Mouse (Mus musculus): ENCODE measurements around the gene Csmd2. TPM values are rescaled to one million over a fixed set of nuclear protein-coding genes. Genes with fewer than 3 reads are reported as not detected.

Csmd2 gene
- polyA plus RNA-seq, 1 experiment from 2014 or later, result not detected

GRCm38 (mm10) chr4:128442791-128443190 is 455.1 kb downstream of the Csmd2 start:
- DNase-seq, result no peak
- Histone ChIP-seq H3K9me3 (ENCODE audit: low read length) (no peaks in the 10 kb centered on the region), H3K4me1 (ENCODE audit: insufficient read depth) (no peaks in the 10 kb centered on the region), H3K9ac (replicated peaks) (no peak overlapping the region), H3K4me2 (ENCODE audit: low read depth, low read length) (no peak overlapping the region), H3K36me3 (replicated peaks; ENCODE audit: insufficient read depth, low read length) (no peaks in the 10 kb centered on the region), H3K4me3 (ENCODE audit: low read depth, low read length) (no peak overlapping the region), H3K27ac (ENCODE audit: low read depth) (no peak overlapping the region), H3K27me3 (ENCODE audit: insufficient read depth, low read length) (no peaks in the 10 kb centered on the region)
- WGBS (ENCODE audit: insufficient replicate concordance), result 65% methylated on average over 8 of the region's 8 CpGs
- TF ChIP-seq EP300 (IDR thresholded peaks at IDR 0.05; ENCODE audit: low read depth), result no peak
- TF ChIP-seq CTCF (IDR thresholded peaks at IDR 0.05; ENCODE audit: low read depth), result no peak
- no peak for ATAC-seq

- Histone ChIP-seq H3K4me3 (ENCODE audit: low read depth, low read length) (no peak overlapping the region), H3K27ac (ENCODE audit: low read depth) (no peak overlapping the region), H3K9ac (replicated peaks) (no peak overlapping the region), H3K4me2 (ENCODE audit: low read depth, low read length) (no peak overlapping the region), H3K36me3 (replicated peaks; ENCODE audit: insufficient read depth, low read length) (no peaks in the 10 kb centered on the region), H3K27me3 (ENCODE audit: insufficient read depth, low read length) (no peaks in the 10 kb centered on the region), H3K9me3 (ENCODE audit: low read length) (no peaks in the 10 kb centered on the region), H3K4me1 (ENCODE audit: insufficient read depth) (no peaks in the 10 kb centered on the region)
- ATAC-seq, result no peak
- no peak for TF ChIP-seq CTCF (IDR thresholded peaks at IDR 0.05; ENCODE audit: low read depth)
- TF ChIP-seq EP300 (IDR thresholded peaks at IDR 0.05; ENCODE audit: low read depth), result no peak
- WGBS (ENCODE audit: insufficient replicate concordance), result 53% methylated on average over 15 of the region's 15 CpGs
- DNase-seq, result no peak
Measured at GRCm38 (mm10) chr4:128445514-128446260, 458.0 kb downstream of the Csmd2 start.

GRCm38 (mm10) chr4:128448831-128449431 is 461.3 kb downstream of the Csmd2 start:
- Histone ChIP-seq H3K27me3 (ENCODE audit: insufficient read depth, low read length) (no peaks in the 10 kb centered on the region), H3K4me1 (ENCODE audit: insufficient read depth) (no peaks in the 10 kb centered on the region), H3K36me3 (replicated peaks; ENCODE audit: insufficient read depth, low read length) (no peaks in the 10 kb centered on the region), H3K27ac (ENCODE audit: low read depth) (no peak overlapping the region), H3K9me3 (ENCODE audit: low read length) (no peaks in the 10 kb centered on the region), H3K9ac (replicated peaks) (no peak overlapping the region), H3K4me2 (ENCODE audit: low read depth, low read length) (no peak overlapping the region), H3K4me3 (ENCODE audit: low read depth, low read length) (no peak overlapping the region)
- 85% methylated on average over 12 of the region's 12 CpGs for WGBS (ENCODE audit: insufficient replicate concordance)
- ATAC-seq, result no peak
- TF ChIP-seq EP300 (IDR thresholded peaks at IDR 0.05; ENCODE audit: low read depth), result no peak
- no peak for TF ChIP-seq CTCF (IDR thresholded peaks at IDR 0.05; ENCODE audit: low read depth)
- DNase-seq, result no peak

GRCm38 (mm10) chr4:128450137-128450536 is 462.5 kb downstream of the Csmd2 start:
- DNase-seq (no peak), ATAC-seq (no peak)
- Histone ChIP-seq H3K9me3 (ENCODE audit: low read length) (no peaks in the 10 kb centered on the region), H3K4me2 (ENCODE audit: low read depth, low read length) (no peak overlapping the region), H3K27ac (ENCODE audit: low read depth) (no peak overlapping the region), H3K27me3 (ENCODE audit: insufficient read depth, low read length) (no peaks in the 10 kb centered on the region), H3K9ac (replicated peaks) (no peak overlapping the region), H3K4me1 (ENCODE audit: insufficient read depth) (no peaks in the 10 kb centered on the region), H3K36me3 (replicated peaks; ENCODE audit: insufficient read depth, low read length) (no peaks in the 10 kb centered on the region), H3K4me3 (ENCODE audit: low read depth, low read length) (no peak overlapping the region)
- no peak for TF ChIP-seq CTCF (IDR thresholded peaks at IDR 0.05; ENCODE audit: low read depth)
- no peak for TF ChIP-seq EP300 (IDR thresholded peaks at IDR 0.05; ENCODE audit: low read depth)
- WGBS (ENCODE audit: insufficient replicate concordance), result 74% methylated on average over 8 of the region's 8 CpGs

- Histone ChIP-seq H3K9me3 (ENCODE audit: low read length) (no peaks in the 10 kb centered on the region), H3K4me2 (ENCODE audit: low read depth, low read length) (no peak overlapping the region), H3K9ac (replicated peaks) (no peak overlapping the region), H3K4me1 (ENCODE audit: insufficient read depth) (no peaks in the 10 kb centered on the region), H3K27ac (ENCODE audit: low read depth) (no peak overlapping the region), H3K27me3 (ENCODE audit: insufficient read depth, low read length) (no peaks in the 10 kb centered on the region), H3K4me3 (ENCODE audit: low read depth, low read length) (no peak overlapping the region), H3K36me3 (replicated peaks; ENCODE audit: insufficient read depth, low read length) (no peaks in the 10 kb centered on the region)
- TF ChIP-seq CTCF (IDR thresholded peaks at IDR 0.05; ENCODE audit: low read depth), result no peak
- no peak for TF ChIP-seq EP300 (IDR thresholded peaks at IDR 0.05; ENCODE audit: low read depth)
- ATAC-seq (no peak), DNase-seq (no peak)
- 29% methylated on average over 8 of the region's 8 CpGs for WGBS (ENCODE audit: insufficient replicate concordance)
Measured at GRCm38 (mm10) chr4:128450974-128451373, 463.3 kb downstream of the Csmd2 start.

GRCm38 (mm10) chr4:128451383-128451794 is 463.7 kb downstream of the Csmd2 start:
- ATAC-seq, result no peak
- no peaks in the 10 kb centered on the region for H3K27me3 ChIP-seq (ENCODE audit: insufficient read depth, low read length)
- 61% methylated on average over 3 of the region's 3 CpGs for WGBS (ENCODE audit: insufficient replicate concordance)
- H3K36me3 ChIP-seq (replicated peaks; ENCODE audit: insufficient read depth, low read length), result no peaks in the 10 kb centered on the region
- H3K4me1 ChIP-seq (ENCODE audit: insufficient read depth), result no peaks in the 10 kb centered on the region
- no peak overlapping the region for H3K27ac ChIP-seq (ENCODE audit: low read depth)
- H3K9me3 ChIP-seq (ENCODE audit: low read length), result no peaks in the 10 kb centered on the region
- TF ChIP-seq EP300 (IDR thresholded peaks at IDR 0.05; ENCODE audit: low read depth) (no peak), CTCF (IDR thresholded peaks at IDR 0.05; ENCODE audit: low read depth) (no peak)
- H3K4me3 ChIP-seq (ENCODE audit: low read depth, low read length), result no peak overlapping the region
- H3K9ac ChIP-seq (replicated peaks), result no peak overlapping the region
- H3K4me2 ChIP-seq (ENCODE audit: low read depth, low read length), result no peak overlapping the region
- no peak for DNase-seq

Data from liver, postnatal 0 days (tissue).